Mouse (Mus musculus): ENCODE results near the gene 4930444G20Rik. TPM values are rescaled to one million over a fixed set of nuclear protein-coding genes. Genes with fewer than 3 reads are reported as not detected.
"Not testable (repeated sequence)": the region's sequence is repeated elsewhere in the genome, so short reads cannot be mapped to it uniquely, and the experiment has no call there.

4930444G20Rik gene
- polyA plus RNA-seq, 1 experiment from 2014 or later, result not detected

GRCm38 (mm10) chr10:22058218-22059025 lies 9.5 kb downstream of the 4930444G20Rik start:
- Histone ChIP-seq H3K4me3 (replicated peaks; ENCODE audit: low read depth, low read length) (peak overlapping the region; percentile 40), H3K9me3 (replicated peaks; ENCODE audit: low read length) (no peaks in the 10 kb centered on the region), H3K27ac (no peak overlapping the region), H3K27me3 (ENCODE audit: insufficient read depth, low read length) (no peaks in the 10 kb centered on the region), H3K9ac (ENCODE audit: low read depth, low read length) (0 out of 2 replicates have a peak overlapping the region, but pooled peaks have one; percentile 44), H3K36me3 (ENCODE audit: insufficient read depth, low read length) (no peaks in the 10 kb centered on the region), H3K4me1 (replicated peaks; ENCODE audit: insufficient read depth, low read length) (0 out of 2 replicates have a peak, but pooled peaks cover 4% of the 10 kb centered on the region), H3K4me2 (ENCODE audit: low read length) (peak overlapping the region; percentile 56)
- ATAC-seq (replicated peaks; ENCODE audit: low FRiP score, low read depth) (peak; percentile 99), DNase-seq (ENCODE audit: low spot score) (peak; percentile 98)
- no peak for TF ChIP-seq CTCF (IDR thresholded peaks at IDR 0.05; ENCODE audit: low read depth)
- WGBS, result 8% methylated on average over 41 of the region's 41 CpGs

- 0 out of 2 replicates have a peak, but pooled peaks cover 4% of the 10 kb centered on the region for H3K4me1 ChIP-seq (replicated peaks; ENCODE audit: insufficient read depth, low read length)
- no peak for ATAC-seq (replicated peaks; ENCODE audit: low FRiP score, low read depth)
These were observed 12.6 kb downstream of the 4930444G20Rik start for GRCm38 (mm10) chr10:22055308-22055707.

DNA sequence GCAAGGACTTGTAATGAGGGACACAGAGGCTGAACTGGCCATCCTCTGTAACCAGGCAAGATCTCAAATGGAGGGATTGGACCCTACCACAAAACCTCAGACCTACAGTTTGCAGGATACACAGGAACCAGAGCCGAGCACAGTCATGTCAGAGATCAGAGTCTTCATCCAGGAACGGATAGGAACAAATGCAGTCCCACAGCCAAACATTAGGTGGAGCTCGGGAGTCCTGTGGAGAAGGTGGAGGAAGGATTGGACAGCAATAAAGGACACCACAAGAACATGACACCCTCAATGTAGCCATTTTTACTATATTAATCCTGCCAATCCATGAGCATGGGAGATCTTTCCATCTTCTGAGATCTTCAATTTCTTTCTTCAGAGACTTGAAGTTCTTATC lies 31.6 kb downstream of the 4930444G20Rik start:
- not testable (repeated sequence) for H3K9ac ChIP-seq (ENCODE audit: low read depth, low read length); ATAC-seq (replicated peaks; ENCODE audit: low FRiP score, low read depth); H3K9me3 ChIP-seq (replicated peaks; ENCODE audit: low read length); H3K4me2 ChIP-seq (ENCODE audit: low read length); H3K4me1 ChIP-seq (replicated peaks; ENCODE audit: insufficient read depth, low read length); H3K4me3 ChIP-seq (replicated peaks; ENCODE audit: low read depth, low read length); H3K27me3 ChIP-seq (ENCODE audit: insufficient read depth, low read length); H3K27ac ChIP-seq; H3K36me3 ChIP-seq (ENCODE audit: insufficient read depth, low read length)
- WGBS, result 9% methylated on average over 3 of the region's 3 CpGs
- peak; percentile 70 for TF ChIP-seq CTCF (IDR thresholded peaks at IDR 0.05; ENCODE audit: low read depth)
- peak; percentile 65 for DNase-seq (ENCODE audit: low spot score)

More at GRCm38 (mm10) chr10:22055308-22055707, 12.6 kb downstream of the 4930444G20Rik start:
- no peaks in the 10 kb centered on the region for H3K27me3 ChIP-seq (ENCODE audit: insufficient read depth, low read length)
- no peak overlapping the region for H3K4me2 ChIP-seq (ENCODE audit: low read length)
- no peaks in the 10 kb centered on the region for H3K36me3 ChIP-seq (ENCODE audit: insufficient read depth, low read length)
- no peak for TF ChIP-seq CTCF (IDR thresholded peaks at IDR 0.05; ENCODE audit: low read depth)
- no peak overlapping the region for H3K9ac ChIP-seq (ENCODE audit: low read depth, low read length)
- H3K27ac ChIP-seq, result no peak overlapping the region
- H3K9me3 ChIP-seq (replicated peaks; ENCODE audit: low read length), result no peaks in the 10 kb centered on the region
- DNase-seq (ENCODE audit: low spot score), result no peak
- no peak overlapping the region for H3K4me3 ChIP-seq (replicated peaks; ENCODE audit: low read depth, low read length)

GRCm38 (mm10) chr10:22034303-22034702 lies 33.6 kb downstream of the 4930444G20Rik start:
- peak; percentile 41 for DNase-seq (ENCODE audit: low spot score)
- H3K9ac ChIP-seq (ENCODE audit: low read depth, low read length), result no peak overlapping the region

GRCm38 (mm10) chr10:22018618-22019017 lies 49.3 kb downstream of the 4930444G20Rik start:
- no peaks in the 10 kb centered on the region for H3K9me3 ChIP-seq (replicated peaks; ENCODE audit: low read length)
- ATAC-seq (replicated peaks; ENCODE audit: low FRiP score, low read depth), result no peak
- no peaks in the 10 kb centered on the region for H3K4me1 ChIP-seq (replicated peaks; ENCODE audit: insufficient read depth, low read length)
- no peak overlapping the region for H3K9ac ChIP-seq (ENCODE audit: low read depth, low read length)
- no peak overlapping the region for H3K27ac ChIP-seq
- no peaks in the 10 kb centered on the region for H3K36me3 ChIP-seq (ENCODE audit: insufficient read depth, low read length)
- 94% methylated on average over 4 of the region's 4 CpGs for WGBS
- H3K27me3 ChIP-seq (ENCODE audit: insufficient read depth, low read length), result no peaks in the 10 kb centered on the region
- peak; percentile 48 for TF ChIP-seq CTCF (IDR thresholded peaks at IDR 0.05; ENCODE audit: low read depth)
- no peak overlapping the region for H3K4me2 ChIP-seq (ENCODE audit: low read length)
- no peak overlapping the region for H3K4me3 ChIP-seq (replicated peaks; ENCODE audit: low read depth, low read length)
- DNase-seq (ENCODE audit: low spot score), result no peak

More at GRCm38 (mm10) chr10:22034303-22034702, 33.6 kb downstream of the 4930444G20Rik start:
- H3K4me3 ChIP-seq (replicated peaks; ENCODE audit: low read depth, low read length), result no peak overlapping the region
- no peaks in the 10 kb centered on the region for H3K36me3 ChIP-seq (ENCODE audit: insufficient read depth, low read length)
- peak; percentile 66 for TF ChIP-seq CTCF (IDR thresholded peaks at IDR 0.05; ENCODE audit: low read depth)
- H3K9me3 ChIP-seq (replicated peaks; ENCODE audit: low read length), result no peaks in the 10 kb centered on the region
- 12% methylated on average over 8 of the region's 9 CpGs for WGBS
- no peak overlapping the region for H3K27ac ChIP-seq
- no peaks in the 10 kb centered on the region for H3K4me1 ChIP-seq (replicated peaks; ENCODE audit: insufficient read depth, low read length)
- ATAC-seq (replicated peaks; ENCODE audit: low FRiP score, low read depth), result no peak
- H3K27me3 ChIP-seq (ENCODE audit: insufficient read depth, low read length), result no peaks in the 10 kb centered on the region
- H3K4me2 ChIP-seq (ENCODE audit: low read length), result no peak overlapping the region

- ATAC-seq (replicated peaks; ENCODE audit: low FRiP score, low read depth) (no peak), DNase-seq (ENCODE audit: low spot score) (peak; percentile 56)
- no peak overlapping the region for H3K27ac ChIP-seq
- H3K36me3 ChIP-seq (ENCODE audit: insufficient read depth, low read length), result no peaks in the 10 kb centered on the region
- H3K4me3 ChIP-seq (replicated peaks; ENCODE audit: low read depth, low read length), result no peak overlapping the region
- no peak for TF ChIP-seq CTCF (IDR thresholded peaks at IDR 0.05; ENCODE audit: low read depth)
- H3K9me3 ChIP-seq (replicated peaks; ENCODE audit: low read length), result no peaks in the 10 kb centered on the region
- no peak overlapping the region for H3K4me2 ChIP-seq (ENCODE audit: low read length)
- no peaks in the 10 kb centered on the region for H3K27me3 ChIP-seq (ENCODE audit: insufficient read depth, low read length)
- H3K4me1 ChIP-seq (replicated peaks; ENCODE audit: insufficient read depth, low read length), result no peaks in the 10 kb centered on the region
- 46% methylated on average over 16 of the region's 16 CpGs for WGBS
- no peak overlapping the region for H3K9ac ChIP-seq (ENCODE audit: low read depth, low read length)
These were observed 50.3 kb downstream of the 4930444G20Rik start for GRCm38 (mm10) chr10:22017469-22018159.

Other genes with a start within 250 kb of the 4930444G20Rik start
- 142 and 150 TPM in 2 replicates for gene Sgk1, start 185.9 kb downstream of the 4930444G20Rik start, polyA plus RNA-seq (2015; fragmentation: Nextera tagmentation; extraction: Ambion mirVana)
- 37.1 and 37.8 TPM in 2 replicates for gene E030030I06Rik, start 81.2 kb upstream of the 4930444G20Rik start, polyA plus RNA-seq (2015; fragmentation: Nextera tagmentation; extraction: Ambion mirVana)
- gene Raet1e, start 90.5 kb upstream of the 4930444G20Rik start, polyA plus RNA-seq (2015; fragmentation: Nextera tagmentation; extraction: Ambion mirVana), result 6.8 and 7.2 TPM in 2 replicates
- gene H60b, start 90.5 kb upstream of the 4930444G20Rik start, polyA plus RNA-seq (2015; fragmentation: Nextera tagmentation; extraction: Ambion mirVana), result 0.88 TPM in 2 replicates